Mouse (Mus musculus): Measurements from ENCODE around the gene Uqcc3.
"Not testable (repeated sequence)": the region's sequence is repeated elsewhere in the genome, so short reads cannot be mapped to it uniquely, and the experiment has no call there.

The Uqcc3 gene

GRCm38 (mm10) chr19:8895397-8895960 lies 14.8 kb upstream of the Uqcc3 start:
- DNase-seq (ENCODE audit: low spot score in 2 of 2) = no peak

DNA sequence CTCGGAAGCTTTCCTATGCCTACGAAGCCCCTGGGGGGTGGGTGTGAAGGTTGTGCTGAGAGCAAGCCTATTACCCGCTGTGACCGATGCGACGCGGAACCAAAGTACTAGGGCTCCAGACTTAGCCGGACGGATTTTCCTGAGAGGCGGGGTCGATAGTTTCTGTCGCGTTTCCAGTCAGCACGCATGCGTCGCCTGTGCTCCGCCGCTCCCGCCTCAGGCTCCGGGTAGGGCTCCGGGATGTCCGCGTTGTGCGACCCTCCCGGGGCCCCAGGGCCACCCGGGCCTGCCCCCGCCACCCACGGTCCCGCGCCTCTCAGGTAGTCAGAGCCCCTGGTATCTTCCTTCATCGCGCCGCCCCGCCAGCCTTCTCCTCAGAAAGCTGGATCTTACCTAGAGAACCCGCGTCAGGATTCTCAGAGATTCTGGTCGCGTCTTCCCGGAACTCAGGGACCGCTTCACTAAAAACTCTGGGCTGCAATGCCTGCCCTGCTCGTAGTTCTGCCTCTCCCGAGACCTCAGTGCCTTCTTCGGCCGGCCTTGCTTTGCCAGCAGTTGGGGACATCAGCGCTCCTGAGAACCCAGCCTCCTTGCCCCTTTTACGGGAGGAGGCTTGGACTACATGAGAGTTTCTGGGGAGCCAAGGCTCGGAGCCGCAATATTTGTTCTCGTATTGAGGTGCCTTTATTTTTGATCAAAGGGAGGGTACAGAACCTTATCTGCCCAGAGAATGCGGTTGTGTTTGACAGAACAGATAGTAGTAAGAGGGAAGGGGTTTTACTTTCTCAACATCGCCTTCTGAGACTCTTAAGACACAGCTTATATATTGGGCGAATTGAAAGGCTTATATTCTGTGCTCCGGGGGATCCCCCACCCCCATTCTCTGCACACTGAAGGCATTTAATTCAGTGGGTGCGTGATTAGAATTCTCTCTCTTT lies 12.4 kb upstream of the Uqcc3 start, which contains the start of gene Ints5:
TSS of gene Ints5 (plus strand) at position 177 of the 938 bp plus-strand sequence.
- DNase-seq (ENCODE audit: low spot score in 2 of 2) = peak; percentile 76 to 81

DNA sequence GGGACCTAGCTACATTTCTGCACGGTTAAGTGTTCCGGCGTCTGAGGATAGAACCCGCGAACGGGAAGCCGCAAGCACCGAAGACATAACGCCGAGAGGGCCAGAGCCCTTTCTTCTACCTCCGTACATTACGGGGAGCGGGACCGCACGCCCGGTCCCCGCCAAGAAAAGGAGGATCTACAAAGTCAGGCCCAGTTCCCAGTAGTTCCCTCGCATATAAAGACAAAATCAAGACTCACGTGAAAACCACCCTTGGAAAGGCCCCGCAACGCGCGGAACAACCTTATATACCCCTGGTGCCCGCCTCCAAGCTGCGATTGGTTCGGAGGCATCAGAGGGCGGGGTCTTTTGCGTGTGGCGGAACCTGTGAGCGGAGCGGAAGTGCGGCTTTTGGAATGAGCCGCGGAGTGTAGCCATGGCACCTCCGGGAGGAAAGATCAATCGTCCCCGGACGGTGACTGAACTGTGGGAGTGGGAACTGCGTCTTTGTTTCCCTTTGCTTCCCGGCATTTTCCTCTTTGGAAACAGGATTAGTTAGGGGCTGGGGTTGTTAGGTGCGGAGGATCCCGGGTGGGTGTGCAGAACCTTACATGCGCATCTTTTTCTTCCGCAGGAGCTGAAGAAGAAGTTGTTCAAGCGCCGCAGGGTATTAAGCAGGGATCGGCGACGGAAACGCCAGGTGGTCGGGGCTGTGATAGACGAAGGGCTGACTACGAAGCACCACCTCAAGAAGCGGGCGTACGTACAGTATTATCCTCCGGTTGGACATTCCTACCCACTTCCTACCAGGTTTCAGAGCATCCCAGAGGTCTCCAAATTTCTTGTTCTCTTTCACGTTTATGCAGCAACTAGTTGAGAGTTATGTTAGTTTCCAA lies 8.0 kb upstream of the Uqcc3 start, which contains the start of the genes 1810009A15Rik and Gm49416:
TSS of gene 1810009A15Rik (plus strand) at position 343 of the 875 bp plus-strand sequence.
TSS of gene Gm49416 (plus strand) at position 416 of the 875 bp plus-strand sequence.
- peak; percentile 92 to 96 for DNase-seq (ENCODE audit: low spot score in 2 of 2)

- DNase-seq (ENCODE audit: low spot score in 2 of 2) = no peak
Observed at GRCm38 (mm10) chr19:8887585-8888463, 7.1 kb upstream of the Uqcc3 start.

DNA sequence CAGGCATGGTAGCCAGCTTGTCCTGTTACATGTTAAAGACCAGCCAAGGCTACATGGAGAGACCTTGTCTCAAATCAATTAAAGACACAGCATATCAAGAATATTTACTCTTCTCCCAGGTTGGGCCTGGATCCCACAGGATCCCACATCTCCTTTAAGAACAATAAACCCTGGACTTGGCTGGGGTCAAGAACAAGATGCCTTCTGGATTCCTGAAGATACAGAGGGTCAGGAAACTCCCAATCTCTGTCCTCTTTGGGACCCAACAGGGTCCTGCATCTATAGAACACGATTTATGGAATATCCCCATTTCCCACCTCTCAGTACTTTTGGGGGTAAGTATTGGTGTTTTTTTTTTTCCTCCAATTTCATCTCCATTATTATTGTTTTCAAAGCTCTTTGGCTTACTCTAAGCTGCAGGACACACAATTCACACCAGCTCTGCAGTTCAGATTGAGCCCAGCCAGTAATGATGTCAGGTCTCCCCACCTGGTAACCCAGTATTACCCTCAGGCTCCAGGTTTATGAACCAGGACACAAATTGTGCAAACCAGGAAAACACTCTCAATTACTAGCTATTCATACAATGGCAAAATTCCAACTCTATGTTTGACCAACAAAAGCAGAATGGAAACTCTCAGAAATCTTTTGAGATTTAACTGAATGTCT lies 6.3 kb upstream of the Uqcc3 start:
- no peak for DNase-seq (ENCODE audit: low spot score in 2 of 2)

DNA sequence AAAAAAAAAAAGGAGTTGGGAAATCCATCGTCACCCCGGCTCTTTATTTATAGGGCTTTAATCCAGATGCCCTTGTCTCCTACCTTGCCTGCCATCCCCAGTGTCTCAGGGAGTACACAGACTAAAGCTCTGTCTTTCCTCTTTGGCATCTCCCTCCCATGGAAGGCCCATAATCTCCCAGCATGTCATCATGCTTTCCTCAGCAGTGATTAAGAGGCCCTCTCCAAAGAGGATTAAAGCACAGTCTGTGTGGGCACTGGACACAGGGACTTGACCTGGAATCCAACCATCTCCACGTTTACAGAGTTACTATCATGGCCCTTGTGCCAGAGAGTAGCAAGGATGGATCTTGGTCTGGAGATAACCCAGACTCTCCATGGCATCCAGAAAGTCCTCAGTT lies 2.9 kb upstream of the Uqcc3 start, which contains the start of the genes Lbhd1 and Gm49403:
TSS of gene Lbhd1 (plus strand) at position 117 of the 400 bp plus-strand sequence.
TSS of gene Gm49403 (plus strand) at position 315 of the 400 bp plus-strand sequence.
- no peak for DNase-seq (ENCODE audit: low spot score in 2 of 2)

- no peak for DNase-seq (ENCODE audit: low spot score in 2 of 2)
Observed at GRCm38 (mm10) chr19:8881034-8881392, 290 bp upstream of the Uqcc3 start.

GRCm38 (mm10) chr19:8875031-8875430 lies 5.7 kb downstream of the Uqcc3 start:
- DNase-seq (ENCODE audit: low spot score in 2 of 2) = no peak

- no peak for DNase-seq (ENCODE audit: low spot score in 2 of 2)
Observed at GRCm38 (mm10) chr19:8872266-8872840, 8.4 kb downstream of the Uqcc3 start.

DNA sequence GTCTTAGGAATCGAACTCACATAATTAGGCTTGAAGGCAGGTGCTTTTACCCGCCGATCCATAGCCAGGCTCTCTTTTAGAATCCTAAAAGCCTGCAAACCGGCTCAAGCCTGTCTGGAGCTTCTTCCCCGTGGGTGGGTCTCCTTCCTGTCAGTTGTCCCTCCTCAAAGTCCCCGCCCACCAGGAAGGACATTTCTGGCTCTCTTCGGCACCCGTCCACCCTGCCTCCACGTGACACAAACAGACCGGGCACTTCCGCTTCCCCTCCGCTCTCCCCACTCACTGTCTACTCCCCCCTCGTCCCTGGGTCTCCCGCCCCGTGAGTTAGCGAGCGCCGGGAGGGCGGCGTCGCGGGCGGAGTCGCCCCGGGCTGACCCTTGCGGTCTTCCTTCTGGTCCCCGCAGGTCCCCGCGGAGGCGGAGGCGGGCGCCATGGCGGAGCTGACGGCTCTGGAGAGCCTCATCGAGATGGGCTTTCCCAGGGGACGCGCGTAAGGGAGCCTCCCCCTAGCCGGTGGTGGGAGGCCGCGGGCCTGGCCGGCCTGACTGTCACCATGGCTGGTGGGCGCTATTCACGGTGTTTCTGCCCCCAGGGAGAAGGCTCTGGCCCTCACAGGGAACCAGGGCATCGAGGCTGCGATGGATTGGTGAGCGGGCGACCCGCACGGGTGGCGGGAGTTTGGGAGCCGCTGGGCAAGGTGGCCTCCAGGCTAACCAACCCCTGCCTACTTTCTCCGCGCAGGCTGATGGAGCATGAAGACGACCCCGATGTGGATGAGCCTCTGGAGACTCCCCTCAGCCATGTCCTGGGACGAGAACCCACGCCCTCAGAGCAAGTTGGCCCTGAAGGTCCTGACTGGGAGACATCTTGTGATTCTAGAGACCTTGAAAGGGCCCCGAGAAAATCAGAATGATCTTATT lies 9.2 kb downstream of the Uqcc3 start, which contains the start of gene Ubxn1:
TSS of gene Ubxn1 (plus strand) at position 230 of the 920 bp plus-strand sequence.
- peak; percentile 96 to 97 for DNase-seq (ENCODE audit: low spot score in 2 of 2)

DNA sequence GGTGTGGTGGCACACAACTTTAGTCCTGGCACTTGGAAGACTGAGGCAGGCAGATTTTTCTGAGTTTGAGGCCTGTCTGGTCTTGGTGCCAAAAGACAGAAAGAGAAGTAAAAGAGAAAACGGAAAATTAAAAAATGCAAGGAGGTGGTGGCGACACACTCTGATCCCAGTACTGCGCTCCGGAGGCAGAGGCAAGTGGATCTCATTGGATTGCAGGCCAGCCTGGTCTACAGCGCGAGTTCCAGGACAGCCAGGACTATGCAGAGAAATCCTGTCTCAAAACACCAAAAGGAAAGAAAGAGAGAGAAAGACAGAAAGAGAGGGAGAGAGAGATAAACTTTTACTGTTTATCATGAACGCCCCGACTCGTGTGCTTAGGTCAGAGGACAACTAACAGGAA lies 9.9 kb downstream of the Uqcc3 start:
- DNase-seq (ENCODE audit: low spot score in 2 of 2) = no peak

GRCm38 (mm10) chr19:8870381-8870780 lies 10.3 kb downstream of the Uqcc3 start:
- DNase-seq (ENCODE audit: low spot score in 2 of 2) = not testable (repeated sequence)

DNA sequence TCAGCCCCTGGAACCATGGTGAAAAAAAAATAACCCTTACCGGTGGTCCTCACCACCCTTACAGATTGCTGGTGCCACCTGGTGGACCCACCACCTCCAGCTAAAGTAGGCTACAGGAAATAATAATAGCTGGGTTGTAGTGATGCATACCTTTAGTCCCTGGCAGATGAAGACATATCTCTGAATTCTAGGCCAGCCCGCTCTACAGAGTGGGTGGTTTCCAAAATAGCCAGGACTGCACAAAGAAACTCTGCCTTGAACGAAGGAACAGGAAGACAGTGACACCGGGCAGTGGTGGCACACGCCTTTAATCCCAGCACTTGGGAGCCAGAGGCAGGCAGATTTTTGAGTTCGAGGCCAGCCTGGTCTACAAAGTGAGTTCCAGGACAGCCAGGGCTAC lies 16.5 kb downstream of the Uqcc3 start:
- no peak for DNase-seq (ENCODE audit: low spot score in 2 of 2)

GRCm38 (mm10) chr19:8859018-8859417 lies 21.7 kb downstream of the Uqcc3 start:
- DNase-seq (ENCODE audit: low spot score in 2 of 2) = no peak

DNA sequence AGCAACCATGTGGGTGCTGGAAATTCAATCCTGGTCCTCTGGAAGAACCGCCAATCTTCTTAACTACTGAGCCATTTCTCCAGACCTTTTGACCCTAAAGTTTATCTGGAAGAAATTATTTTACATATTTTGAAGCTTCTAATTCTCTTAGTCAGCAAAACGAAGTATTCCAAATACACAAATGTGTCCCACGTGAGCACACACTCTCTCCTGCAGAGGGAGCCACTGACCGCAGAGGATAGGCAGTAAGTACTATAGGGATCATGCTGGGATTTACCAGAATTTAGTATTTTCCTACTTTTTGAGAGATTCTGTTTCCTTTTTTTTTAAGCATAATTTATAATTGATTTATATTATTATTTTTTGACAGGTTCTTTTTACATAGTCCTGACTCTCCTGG lies 23.0 kb downstream of the Uqcc3 start:
- no peak for DNase-seq (ENCODE audit: low spot score in 2 of 2)

GRCm38 (mm10) chr19:8853117-8853516 lies 27.6 kb downstream of the Uqcc3 start:
- DNase-seq (ENCODE audit: low spot score in 2 of 2) = no peak

- DNase-seq (ENCODE audit: low spot score in 2 of 2) = no peak
Observed at GRCm38 (mm10) chr19:8852236-8852928, 28.3 kb downstream of the Uqcc3 start.

DNA sequence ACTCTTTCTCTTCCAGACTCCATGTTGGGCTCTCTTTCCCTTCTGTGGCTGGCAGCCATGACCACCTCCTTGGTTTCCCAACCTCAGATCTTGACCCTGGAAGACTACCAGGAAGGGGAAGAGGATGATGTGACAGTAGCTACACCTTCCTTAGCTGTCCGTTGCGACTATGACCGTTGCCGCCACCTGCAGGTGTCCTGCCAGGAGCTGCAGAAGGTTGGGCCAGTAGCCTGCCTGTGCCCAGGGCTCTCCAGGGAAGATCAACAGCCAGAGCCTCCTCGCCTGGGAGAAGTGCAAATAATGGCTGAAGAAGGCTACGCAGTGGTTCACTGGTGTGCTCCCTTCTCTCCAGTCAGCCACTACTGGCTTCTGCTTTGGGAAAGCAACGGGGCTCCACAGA lies 29.1 kb downstream of the Uqcc3 start:
- DNase-seq (ENCODE audit: low spot score in 2 of 2) = no peak
